Mouse (Mus musculus): ENCODE measurements around the gene Tnp1. TPM values are rescaled to one million over a fixed set of nuclear protein-coding genes. Genes with fewer than 3 reads are reported as not detected.

The Tnp1 gene
- total and polyA plus RNA-seq, 2 experiments from 2014 or later, result not detected

GRCm38 (mm10) chr1:73040691-73041425, 25.1 kb upstream of the Tnp1 start:
- no peak overlapping the region for H3K4me2 ChIP-seq (ENCODE audit: low read depth, low read length, poor library complexity, severe bottlenecking)
- H3K36me3 ChIP-seq (ENCODE audit: insufficient read depth, low read length), result no peaks in the 10 kb centered on the region
- H3K9ac ChIP-seq (replicated peaks; ENCODE audit: low read length, poor library complexity, severe bottlenecking), result no peak overlapping the region
- no peak overlapping the region for H3K4me3 ChIP-seq (ENCODE audit: low read depth, low read length)
- H3K9me3 ChIP-seq (ENCODE audit: low read length), result no peaks in the 10 kb centered on the region
- H3K27me3 ChIP-seq (ENCODE audit: insufficient read depth, low read length), result no peaks in the 10 kb centered on the region
- H3K4me1 ChIP-seq (ENCODE audit: insufficient read depth, low read length), result no peaks in the 10 kb centered on the region
- no peak overlapping the region for H3K27ac ChIP-seq (ENCODE audit: low read depth, low read length)
- 91% methylated on average over 3 of the region's 3 CpGs for WGBS
- no peak for DNase-seq (ENCODE audit: low spot score)
- TF ChIP-seq CTCF (IDR thresholded peaks at IDR 0.05), result no peak
- ATAC-seq (ENCODE audit: low FRiP score), result no peak

GRCm38 (mm10) chr1:73038532-73038931, 22.8 kb upstream of the Tnp1 start:
- DNase-seq (ENCODE audit: low spot score), result no peak
- TF ChIP-seq CTCF (IDR thresholded peaks at IDR 0.05), result no peak
- ATAC-seq (ENCODE audit: low FRiP score), result no peak
- Histone ChIP-seq H3K4me1 (ENCODE audit: insufficient read depth, low read length) (no peaks in the 10 kb centered on the region), H3K9ac (replicated peaks; ENCODE audit: low read length, poor library complexity, severe bottlenecking) (no peak overlapping the region), H3K27ac (ENCODE audit: low read depth, low read length) (no peak overlapping the region), H3K4me2 (ENCODE audit: low read depth, low read length, poor library complexity, severe bottlenecking) (no peak overlapping the region), H3K36me3 (ENCODE audit: insufficient read depth, low read length) (no peaks in the 10 kb centered on the region), H3K4me3 (ENCODE audit: low read depth, low read length) (no peak overlapping the region), H3K27me3 (ENCODE audit: insufficient read depth, low read length) (no peaks in the 10 kb centered on the region), H3K9me3 (ENCODE audit: low read length) (no peaks in the 10 kb centered on the region)
- 75% methylated on average over 3 of the region's 3 CpGs for WGBS

GRCm38 (mm10) chr1:73036536-73036935, 20.8 kb upstream of the Tnp1 start:
- Histone ChIP-seq H3K4me1 (ENCODE audit: insufficient read depth, low read length) (no peaks in the 10 kb centered on the region), H3K9me3 (ENCODE audit: low read length) (no peaks in the 10 kb centered on the region), H3K27me3 (ENCODE audit: insufficient read depth, low read length) (no peaks in the 10 kb centered on the region), H3K36me3 (ENCODE audit: insufficient read depth, low read length) (no peaks in the 10 kb centered on the region), H3K4me2 (ENCODE audit: low read depth, low read length, poor library complexity, severe bottlenecking) (no peak overlapping the region), H3K9ac (replicated peaks; ENCODE audit: low read length, poor library complexity, severe bottlenecking) (no peak overlapping the region), H3K27ac (ENCODE audit: low read depth, low read length) (no peak overlapping the region), H3K4me3 (ENCODE audit: low read depth, low read length) (no peak overlapping the region)
- WGBS, result 43% methylated on average over 3 of the region's 3 CpGs
- DNase-seq (ENCODE audit: low spot score) (no peak), ATAC-seq (ENCODE audit: low FRiP score) (no peak)
- TF ChIP-seq CTCF (IDR thresholded peaks at IDR 0.05), result no peak

- Histone ChIP-seq H3K9ac (replicated peaks; ENCODE audit: low read length, poor library complexity, severe bottlenecking) (no peak overlapping the region), H3K4me3 (ENCODE audit: low read depth, low read length) (no peak overlapping the region), H3K4me1 (ENCODE audit: insufficient read depth, low read length) (no peaks in the 10 kb centered on the region), H3K9me3 (ENCODE audit: low read length) (no peaks in the 10 kb centered on the region), H3K27ac (ENCODE audit: low read depth, low read length) (no peak overlapping the region), H3K4me2 (ENCODE audit: low read depth, low read length, poor library complexity, severe bottlenecking) (no peak overlapping the region), H3K36me3 (ENCODE audit: insufficient read depth, low read length) (no peaks in the 10 kb centered on the region), H3K27me3 (ENCODE audit: insufficient read depth, low read length) (no peaks in the 10 kb centered on the region)
- no peak for ATAC-seq (ENCODE audit: low FRiP score)
- 85% methylated on average over 3 of the region's 3 CpGs for WGBS
- DNase-seq (ENCODE audit: low spot score), result no peak
- no peak for TF ChIP-seq CTCF (IDR thresholded peaks at IDR 0.05)
Measured at GRCm38 (mm10) chr1:73035726-73036125, 20.0 kb upstream of the Tnp1 start.

GRCm38 (mm10) chr1:73032491-73032890, 16.8 kb upstream of the Tnp1 start:
- H3K27me3 ChIP-seq (ENCODE audit: insufficient read depth, low read length), result no peaks in the 10 kb centered on the region
- no peak for DNase-seq (ENCODE audit: low spot score)
- no peak overlapping the region for H3K27ac ChIP-seq (ENCODE audit: low read depth, low read length)
- H3K4me3 ChIP-seq (ENCODE audit: low read depth, low read length), result no peak overlapping the region
- ATAC-seq (ENCODE audit: low FRiP score), result no peak
- H3K4me2 ChIP-seq (ENCODE audit: low read depth, low read length, poor library complexity, severe bottlenecking), result no peak overlapping the region
- no peaks in the 10 kb centered on the region for H3K9me3 ChIP-seq (ENCODE audit: low read length)
- H3K36me3 ChIP-seq (ENCODE audit: insufficient read depth, low read length), result no peaks in the 10 kb centered on the region
- no peak overlapping the region for H3K9ac ChIP-seq (replicated peaks; ENCODE audit: low read length, poor library complexity, severe bottlenecking)
- no peaks in the 10 kb centered on the region for H3K4me1 ChIP-seq (ENCODE audit: insufficient read depth, low read length)
- no peak for TF ChIP-seq CTCF (IDR thresholded peaks at IDR 0.05)
- WGBS, result 86% methylated on average over 5 of the region's 5 CpGs

GRCm38 (mm10) chr1:73028741-73029140, 13.0 kb upstream of the Tnp1 start:
- no peak for DNase-seq (ENCODE audit: low spot score)
- Histone ChIP-seq H3K4me1 (ENCODE audit: insufficient read depth, low read length) (no peaks in the 10 kb centered on the region), H3K9ac (replicated peaks; ENCODE audit: low read length, poor library complexity, severe bottlenecking) (no peak overlapping the region), H3K27me3 (ENCODE audit: insufficient read depth, low read length) (no peaks in the 10 kb centered on the region), H3K4me2 (ENCODE audit: low read depth, low read length, poor library complexity, severe bottlenecking) (no peak overlapping the region), H3K36me3 (ENCODE audit: insufficient read depth, low read length) (no peaks in the 10 kb centered on the region), H3K4me3 (ENCODE audit: low read depth, low read length) (no peak overlapping the region), H3K27ac (ENCODE audit: low read depth, low read length) (no peak overlapping the region), H3K9me3 (ENCODE audit: low read length) (no peaks in the 10 kb centered on the region)
- TF ChIP-seq CTCF (IDR thresholded peaks at IDR 0.05), result no peak
- 90% methylated on average over 6 of the region's 6 CpGs for WGBS
- no peak for ATAC-seq (ENCODE audit: low FRiP score)
